Mouse (Mus musculus) midbrain, embryonic 11.5 days (tissue): ENCODE data around the gene Pmp22. TPM values are rescaled to one million over a fixed set of nuclear protein-coding genes. Genes with fewer than 3 reads are reported as not detected.
A peak's percentile ranks its signal among the peaks of the same experiment; 100 is the strongest.

ENCODE experiments used
- ATAC-seq: fragments of 200-750 bp; cut with Nextera tagmentation; 2 replicates; pipeline ENCODE4 v1.8.0; 2017; ENCODE audit warnings: moderate TSS enrichment, moderate library complexity; ENCODE audit not compliant: low FRiP score
- DNase-seq: peaks from one replicate; pipeline ENCODE4 v3.0.0; 2015; ENCODE audit warnings: low spot score; ENCODE audit errors: missing footprints
- H3K27ac ChIP-seq: fragments of 300-500 bp; sonication (generic); 2 replicates; pipeline ENCODE4 v1.5.1; 2014; ENCODE audit warnings: low read depth, low read length
- H3K27me3 ChIP-seq: fragments of 300-500 bp; sonication (generic); 2 replicates; pipeline ENCODE4 v1.6.1; 2014; ENCODE audit warnings: mild to moderate bottlenecking, low read length, moderate library complexity, mixed read lengths; ENCODE audit not compliant: control insufficient read depth, insufficient read depth
- H3K36me3 ChIP-seq: fragments of 300-500 bp; sonication (generic); 2 replicates; pipeline ENCODE4 v1.6.1; 2014; ENCODE audit warnings: mild to moderate bottlenecking, low read length, moderate library complexity, mixed read lengths; ENCODE audit not compliant: control insufficient read depth, insufficient read depth
- H3K4me1 ChIP-seq: fragments of 300-500 bp; sonication (generic); 2 replicates; pipeline ENCODE4 v1.6.1; 2014; ENCODE audit warnings: low read length; ENCODE audit not compliant: control insufficient read depth, insufficient read depth
- H3K4me2 ChIP-seq: fragments of 300-500 bp; sonication (generic); 2 replicates; pipeline ENCODE4 v1.6.1; 2014; ENCODE audit warnings: mild to moderate bottlenecking, moderate library complexity
- H3K4me3 ChIP-seq: fragments of 300-500 bp; sonication (generic); 2 replicates; pipeline ENCODE4 v1.5.1; 2014; ENCODE audit warnings: low read depth, low read length
- H3K9ac ChIP-seq: fragments of 300-500 bp; sonication (generic); 2 replicates; pipeline ENCODE4 v1.6.1; 2014; ENCODE audit warnings: low read length
- H3K9me3 ChIP-seq: fragments of 300-500 bp; sonication (generic); 2 replicates; pipeline ENCODE4 v1.6.1; 2016; ENCODE audit warnings: low read length; ENCODE audit not compliant: control insufficient read depth
- WGBS: fragments of 180-500 bp; shearing (Covaris S2); extraction: QIAGEN DNeasy Blood & Tissue Kit; methylation state at CpG from one replicate; pipeline ENCODE4 v1.1.7; 2014; 5-methylcytosine and 5-hydroxymethylcytosine counted together
- polyA plus RNA-seq: library from polyadenylated mRNA; unstranded; fragments of >200 nt; fragmentation: Nextera tagmentation; extraction: Ambion mirVana; gene quantifications from 2 replicates; pipeline ENCODE4 v1.2.1, GENCODE M21; 2014

The Pmp22 gene
- polyA plus RNA-seq, 1 experiment from 2014 or later = 34.9 TPM

DNA sequence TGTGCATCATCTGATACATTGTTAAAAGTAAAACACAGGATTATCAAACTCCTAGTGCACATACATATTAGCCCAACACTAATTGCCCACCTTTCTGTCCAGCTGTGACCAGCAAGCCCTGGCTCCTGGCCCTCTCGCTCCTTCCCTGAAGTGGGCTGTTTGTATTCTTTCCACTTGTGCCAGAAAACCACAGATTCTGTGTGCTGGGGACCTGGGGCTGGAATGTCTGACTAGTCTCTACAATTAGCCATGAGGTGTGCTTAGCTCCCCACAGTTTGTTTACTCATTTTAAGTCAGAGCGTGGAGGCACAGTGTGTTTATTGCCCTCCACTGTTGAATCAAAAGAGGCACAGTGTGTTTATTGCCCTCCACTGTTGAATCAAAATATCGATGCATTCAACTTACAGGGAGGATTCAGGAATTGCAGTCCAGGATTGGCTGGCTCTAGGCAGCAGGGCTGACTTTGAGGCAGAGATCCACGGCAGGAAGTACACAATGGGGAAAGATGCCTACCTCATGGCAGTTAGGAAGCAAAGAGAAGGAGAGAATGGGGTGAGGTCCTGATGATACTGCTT, 5.9 kb upstream of the Pmp22 start:
- 72% methylated on average over 4 of the region's 4 CpGs for WGBS
- Histone ChIP-seq H3K4me2 (no peak overlapping the region), H3K9ac (no peak overlapping the region), H3K9me3 (no peaks in the 10 kb centered on the region), H3K4me1 (no peaks in the 10 kb centered on the region), H3K4me3 (no peak overlapping the region), H3K27me3 (no peaks in the 10 kb centered on the region), H3K36me3 (no peaks in the 10 kb centered on the region), H3K27ac (no peak overlapping the region)
- peak; percentile 70 for DNase-seq
- no peak for ATAC-seq

DNA sequence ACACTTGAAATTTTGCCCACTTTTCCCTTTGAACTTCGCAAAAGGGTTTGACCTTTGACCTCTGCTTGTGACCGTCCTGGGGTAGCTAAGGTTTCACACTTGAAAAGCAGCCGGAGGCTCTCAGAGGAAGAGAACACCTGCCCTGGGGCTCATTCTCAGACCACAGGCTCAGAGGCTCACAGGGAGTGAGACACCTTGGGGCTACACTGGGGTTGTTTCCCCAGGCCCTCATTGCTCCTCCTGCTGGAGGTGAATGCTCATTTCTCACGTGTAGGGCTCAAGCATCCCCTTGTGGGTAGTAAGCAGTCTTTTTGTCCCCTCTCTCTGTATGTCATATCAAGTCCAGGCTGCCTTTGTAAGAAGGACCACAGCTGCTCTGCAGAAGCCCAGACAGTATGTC, 4.5 kb upstream of the Pmp22 start:
- Histone ChIP-seq H3K4me1 (no peaks in the 10 kb centered on the region), H3K36me3 (no peaks in the 10 kb centered on the region), H3K27me3 (peaks cover 1% of the 10 kb centered on the region; the same call in 1 of the 2 replicates), H3K4me2 (no peak overlapping the region), H3K4me3 (no peak overlapping the region), H3K9me3 (no peaks in the 10 kb centered on the region), H3K9ac (no peak overlapping the region), H3K27ac (no peak overlapping the region)
- DNase-seq (peak; percentile 81), ATAC-seq (no peak)
- 5% methylated on average over 4 of the region's 4 CpGs for WGBS

DNA sequence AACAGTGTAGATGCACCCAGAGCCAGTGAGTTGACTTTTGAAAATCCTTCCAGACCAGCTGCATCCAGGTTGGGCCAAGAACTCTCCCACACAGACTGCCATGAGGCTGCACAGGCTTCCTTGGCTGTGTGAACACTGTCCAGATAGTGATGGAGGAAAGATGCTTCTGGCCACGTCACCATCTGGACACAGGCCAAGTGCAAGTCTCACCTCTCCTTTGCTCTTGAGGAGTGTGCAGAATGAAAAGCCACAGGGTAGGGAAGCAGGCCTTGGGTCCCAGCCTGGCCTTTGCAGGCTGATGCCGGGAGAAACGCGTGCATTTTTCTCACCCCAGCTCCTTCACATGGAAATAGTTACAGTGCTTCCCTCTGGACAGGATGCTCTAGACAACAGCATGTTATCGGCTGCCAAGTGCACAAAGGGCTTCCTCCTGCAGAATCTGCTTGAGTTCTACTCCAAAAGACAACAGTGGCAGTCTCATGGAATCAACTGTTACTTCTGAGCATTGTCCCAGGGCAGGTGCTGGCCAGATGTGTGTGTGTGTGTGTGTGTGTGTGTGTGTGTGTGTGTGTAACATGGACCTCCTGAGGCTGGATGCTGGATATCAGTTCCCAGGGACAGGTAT, 2.8 kb upstream of the Pmp22 start:
- WGBS = 85% methylated on average over 5 of the region's 5 CpGs

DNA sequence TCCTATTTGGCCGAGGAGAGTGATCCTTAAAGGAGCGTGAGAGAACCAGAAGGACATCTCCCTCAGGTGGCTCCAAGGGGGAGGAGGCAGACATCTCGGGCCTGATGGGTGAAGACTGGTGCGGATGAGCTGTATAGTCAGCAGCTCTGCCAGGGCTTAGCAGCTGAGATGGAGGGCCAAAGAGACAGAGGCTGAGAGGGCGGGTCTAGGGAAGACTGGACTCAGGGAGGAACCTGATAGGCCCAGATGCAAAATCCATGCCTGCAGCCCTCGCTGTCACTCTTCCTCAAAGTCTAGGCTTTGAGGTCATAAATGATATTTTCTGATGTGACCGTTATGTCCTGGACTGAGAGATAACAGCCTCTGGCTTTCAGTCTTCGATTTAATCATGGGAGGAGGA, 1.8 kb upstream of the Pmp22 start:
- ATAC-seq = no peak
- no peaks in the 10 kb centered on the region for H3K9me3 ChIP-seq
- 80% methylated on average over 8 of the region's 8 CpGs for WGBS

More for the DNA sequence above, 2.8 kb upstream of the Pmp22 start:
- ATAC-seq = no peak
- Histone ChIP-seq H3K4me2 (no peak overlapping the region), H3K27ac (no peak overlapping the region), H3K4me3 (no peak overlapping the region), H3K9me3 (no peaks in the 10 kb centered on the region), H3K4me1 (no peaks in the 10 kb centered on the region), H3K27me3 (peaks cover 15% of the 10 kb centered on the region), H3K36me3 (no peaks in the 10 kb centered on the region), H3K9ac (no peak overlapping the region)
- DNase-seq = peak; percentile 69

DNA sequence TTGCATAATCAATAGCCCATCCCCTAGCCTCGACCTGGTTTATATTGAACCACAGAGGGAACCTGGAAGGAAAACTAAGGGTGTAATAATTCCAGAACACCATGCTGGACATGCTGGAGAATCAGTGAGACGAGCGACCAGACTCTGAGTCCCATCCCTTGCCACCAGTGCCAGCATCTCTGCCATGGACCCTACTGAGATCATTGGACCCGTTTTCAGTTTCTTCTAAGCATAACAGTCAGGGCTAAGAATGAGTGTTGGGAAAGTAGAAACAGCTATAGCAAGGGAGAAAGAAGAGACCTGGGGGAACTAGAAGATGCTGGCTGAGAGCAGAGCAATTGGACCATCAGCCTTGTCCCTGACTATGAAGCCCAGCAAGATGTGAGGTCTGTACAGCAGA, 1.3 kb upstream of the Pmp22 start:
- no peak overlapping the region for H3K27ac ChIP-seq
- no peak overlapping the region for H3K4me3 ChIP-seq
- DNase-seq = peak; percentile 53
- H3K4me1 ChIP-seq = peaks cover 11% of the 10 kb centered on the region
- H3K9ac ChIP-seq = no peak overlapping the region
- H3K36me3 ChIP-seq = no peaks in the 10 kb centered on the region
- no peak for ATAC-seq
- peaks cover 30% of the 10 kb centered on the region for H3K27me3 ChIP-seq
- no peak overlapping the region for H3K4me2 ChIP-seq
- 83% methylated on average over 4 of the region's 4 CpGs for WGBS
- H3K9me3 ChIP-seq = no peaks in the 10 kb centered on the region

More for the DNA sequence above, 1.8 kb upstream of the Pmp22 start:
- Histone ChIP-seq H3K4me1 (peaks cover 8% of the 10 kb centered on the region), H3K4me2 (no peak overlapping the region), H3K4me3 (no peak overlapping the region), H3K27ac (no peak overlapping the region), H3K9ac (no peak overlapping the region), H3K36me3 (no peaks in the 10 kb centered on the region), H3K27me3 (peaks cover 24% of the 10 kb centered on the region)
- peak; percentile 70 for DNase-seq

DNA sequence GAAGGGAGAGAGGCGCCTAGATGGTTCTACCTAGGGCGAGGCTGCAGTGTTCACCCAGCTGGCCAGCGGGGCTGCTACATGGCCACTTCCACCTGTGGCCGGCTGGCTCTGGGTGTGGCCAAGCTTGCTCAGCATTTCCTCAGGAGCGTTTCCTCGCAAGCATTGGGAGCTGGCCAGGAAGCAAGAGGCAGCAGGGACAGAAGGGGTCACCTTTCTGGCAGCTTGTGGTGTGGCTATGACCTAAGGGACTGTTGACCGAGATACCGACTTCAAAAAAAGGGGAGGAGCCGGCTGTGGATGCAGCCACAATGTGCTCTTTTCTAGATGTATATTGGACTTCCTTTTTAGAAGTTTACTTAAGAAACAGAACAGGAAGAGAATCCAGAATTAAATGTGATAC, 593 bp downstream of the Pmp22 start:
- no peaks in the 10 kb centered on the region for H3K36me3 ChIP-seq
- WGBS = 67% methylated on average over 9 of the region's 9 CpGs
- peaks cover 11% of the 10 kb centered on the region for H3K4me1 ChIP-seq
- H3K4me2 ChIP-seq = no peak overlapping the region
- H3K27ac ChIP-seq = no peak overlapping the region
- ATAC-seq (no peak), DNase-seq (no peak)
- H3K27me3 ChIP-seq = peaks cover 48% of the 10 kb centered on the region
- no peaks in the 10 kb centered on the region for H3K9me3 ChIP-seq
- no peak overlapping the region for H3K4me3 ChIP-seq
- no peak overlapping the region for H3K9ac ChIP-seq

DNA sequence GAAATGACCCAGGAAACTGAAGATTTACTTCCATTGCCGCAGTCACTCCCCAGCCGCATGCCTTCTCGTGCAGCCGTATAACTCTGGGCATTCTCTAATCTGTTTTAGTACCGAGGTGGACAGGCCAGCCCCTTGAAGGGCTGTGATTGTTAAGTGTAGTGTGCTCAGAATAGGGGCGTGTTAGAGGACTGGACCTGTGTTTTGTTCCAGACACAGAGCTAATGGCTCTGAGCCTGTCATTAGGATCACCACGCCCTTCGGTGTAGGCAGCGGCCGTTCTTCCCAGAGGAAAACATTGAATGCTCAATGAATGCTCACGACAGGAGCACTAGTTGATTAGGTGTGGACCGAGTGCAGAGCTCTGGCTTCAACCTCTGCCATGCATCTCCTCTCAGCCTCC, 1.1 kb downstream of the Pmp22 start:
- ATAC-seq (no peak), DNase-seq (no peak)
- H3K27me3 ChIP-seq = peaks cover 50% of the 10 kb centered on the region
- no peaks in the 10 kb centered on the region for H3K9me3 ChIP-seq
- 68% methylated on average over 12 of the region's 12 CpGs for WGBS
- no peak overlapping the region for H3K4me3 ChIP-seq
- H3K27ac ChIP-seq = no peak overlapping the region
- no peak overlapping the region for H3K9ac ChIP-seq
- H3K4me1 ChIP-seq = peaks cover 11% of the 10 kb centered on the region
- no peak overlapping the region for H3K4me2 ChIP-seq
- H3K36me3 ChIP-seq = no peaks in the 10 kb centered on the region

DNA sequence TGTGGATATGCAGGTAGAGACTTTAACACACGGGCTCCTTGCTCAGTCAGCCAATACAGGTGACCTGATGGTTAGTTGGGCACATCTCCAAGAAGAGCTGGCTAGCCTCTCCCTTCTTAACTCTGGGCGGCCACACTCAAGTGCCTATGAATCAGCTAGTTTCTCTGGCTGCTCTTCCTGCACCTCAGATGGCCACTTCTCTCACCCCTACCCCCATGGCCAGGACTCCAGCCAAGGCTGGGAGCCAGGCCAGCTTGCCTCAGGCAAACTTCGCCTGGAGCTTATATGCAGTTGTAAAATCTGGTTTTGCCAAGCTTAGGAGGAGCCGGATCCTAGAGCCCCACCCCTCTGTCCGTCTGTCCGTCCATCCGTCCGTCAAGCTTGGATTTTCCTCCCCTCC, 1.7 kb downstream of the Pmp22 start:
- no peak overlapping the region for H3K9ac ChIP-seq
- no peaks in the 10 kb centered on the region for H3K36me3 ChIP-seq
- H3K27me3 ChIP-seq = peaks cover 51% of the 10 kb centered on the region
- H3K27ac ChIP-seq = no peak overlapping the region
- WGBS = 63% methylated on average over 8 of the region's 8 CpGs
- H3K4me1 ChIP-seq = peaks cover 11% of the 10 kb centered on the region
- H3K9me3 ChIP-seq = no peaks in the 10 kb centered on the region
- no peak overlapping the region for H3K4me3 ChIP-seq
- no peak for DNase-seq
- no peak for ATAC-seq
- no peak overlapping the region for H3K4me2 ChIP-seq

DNA sequence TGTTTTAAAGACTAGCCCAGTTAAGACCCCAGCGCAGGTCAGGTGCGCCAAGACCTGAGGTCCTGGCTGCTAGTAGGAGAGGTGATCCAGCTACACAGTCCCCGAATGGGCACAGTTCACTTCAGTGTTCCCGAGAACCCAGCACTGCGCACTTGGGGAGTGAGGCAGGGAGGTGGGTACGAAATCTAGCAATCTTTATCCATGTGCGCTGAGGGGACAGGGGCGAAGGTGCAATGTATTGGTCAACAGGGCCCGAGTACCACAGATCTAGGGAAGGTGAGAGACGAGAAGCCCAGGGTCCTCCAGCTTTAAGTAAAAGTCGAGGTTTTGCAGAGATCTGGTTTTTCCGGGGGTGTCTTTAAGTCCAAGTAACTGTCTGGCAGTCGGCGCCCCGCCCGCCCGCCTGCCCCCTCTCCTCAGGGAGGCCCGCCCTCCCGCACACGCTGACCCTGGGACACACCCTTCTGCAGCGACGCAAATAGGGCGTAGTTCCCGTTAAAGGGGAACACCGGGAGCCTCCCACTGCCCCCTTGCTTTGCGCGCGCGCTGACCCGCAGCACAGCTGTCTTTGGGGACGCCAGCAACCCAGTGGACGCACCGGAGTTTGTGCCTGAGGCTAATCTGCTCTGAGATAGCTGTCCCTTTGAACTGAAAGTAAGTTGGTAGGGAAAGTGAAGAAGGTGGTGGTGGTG, 2.4 kb downstream of the Pmp22 start:
- peak overlapping the region; percentile 96 for H3K4me2 ChIP-seq
- no peak overlapping the region for H3K27ac ChIP-seq
- H3K36me3 ChIP-seq = no peaks in the 10 kb centered on the region
- H3K9me3 ChIP-seq = no peaks in the 10 kb centered on the region
- peaks cover 11% of the 10 kb centered on the region for H3K4me1 ChIP-seq
- ATAC-seq (no peak), DNase-seq (peak; percentile 89)
- peaks cover 51% of the 10 kb centered on the region for H3K27me3 ChIP-seq
- H3K4me3 ChIP-seq = peak overlapping the region; percentile 26
- H3K9ac ChIP-seq = no peak overlapping the region
- 4% methylated on average over 32 of the region's 33 CpGs for WGBS
